Mouse (Mus musculus) thymus, adult 2 months (tissue): Measurements from ENCODE around the gene Plekhn1.

Source experiments
- CTCF ChIP-seq: fragments of 200-500 bp; IDR thresholded peaks from 2 replicates; pipeline ENCODE4 v1.5.1; 2012; ENCODE audit warnings: mild to moderate bottlenecking, control low read depth, low read length, moderate library complexity, borderline replicate concordance; ENCODE audit not compliant: control insufficient read depth, poor library complexity, insufficient read depth; ENCODE audit errors: extremely low read depth
- POLR2A ChIP-seq: fragments of 200-500 bp; IDR thresholded peaks from 2 replicates; pipeline ENCODE4 v1.6.1; 2012; ENCODE audit warnings: mild to moderate bottlenecking, low read length, control low read depth, moderate library complexity; ENCODE audit not compliant: control insufficient read depth, poor library complexity, insufficient read depth; ENCODE audit errors: extremely low read depth

- TF ChIP-seq CTCF (no peak), POLR2A (no peak)
These were observed 20.6 kb upstream of the Plekhn1 start, which contains the start of gene Samd11 for GRCm38 (mm10) chr4:156255078-156255839.
